Mouse (Mus musculus): ENCODE data around the gene Rsph3b. TPM values are rescaled to one million over a fixed set of nuclear protein-coding genes. Genes with fewer than 3 reads are reported as not detected.
"Not testable (repeated sequence)": the region's sequence is repeated elsewhere in the genome, so short reads cannot be mapped to it uniquely, and the experiment has no call there.

The Rsph3b gene
- total RNA-seq (2021): 10 to 100 TPM; 58.5 to 59.3 TPM
- long read RNA-seq, experiment 1, transcript Rsph3b-202 (8 exons, 2,243 nt): major isoform, 49 of 53 reads
- long read RNA-seq, experiment 1, partial matches to known transcripts: 1 of 53 reads
- long read RNA-seq, experiment 1, other reads (novel, unspliced or antisense): 3 of 53 reads
- long read RNA-seq, experiment 2, transcript Rsph3b-202 (8 exons, 2,243 nt): major isoform, 21 of 27 reads
- long read RNA-seq, experiment 2, partial matches to known transcripts: 4 of 27 reads
- long read RNA-seq, experiment 2, other reads (novel, unspliced or antisense): 2 of 27 reads

GRCm38 (mm10) chr17:6947984-6948768 is at the start of gene Rsph3b:
Rsph3b (minus strand) TSS chr17:6948682.
- DNase-seq: peak; percentile 87 to 90

GRCm38 (mm10) chr17:6997778-6998490 is 49.5 kb upstream of the Rsph3b start:
- not testable (repeated sequence) for DNase-seq

GRCm38 (mm10) chr17:6996826-6997225 is 48.3 kb upstream of the Rsph3b start:
- DNase-seq: not testable (repeated sequence)

GRCm38 (mm10) chr17:6995504-6995903 is 47.0 kb upstream of the Rsph3b start:
- DNase-seq: not testable (repeated sequence)

- peak in 1 of 2 experiments; percentile 30 for DNase-seq
Observed at GRCm38 (mm10) chr17:6986118-6986517, 37.6 kb upstream of the Rsph3b start.

GRCm38 (mm10) chr17:6980144-6980543 is 31.7 kb upstream of the Rsph3b start:
- DNase-seq: not testable (repeated sequence)

- not testable (repeated sequence) for DNase-seq
Observed at GRCm38 (mm10) chr17:6979380-6979779, 30.9 kb upstream of the Rsph3b start.

- peak; percentile 79 to 83 for DNase-seq
Observed at GRCm38 (mm10) chr17:6978287-6979248, 30.1 kb upstream of the Rsph3b start, which contains the start of gene Gm49721. Gm49721 (plus strand) TSS chr17:6978904.

GRCm38 (mm10) chr17:6974985-6975384 is 26.5 kb upstream of the Rsph3b start:
- DNase-seq: not testable (repeated sequence)

GRCm38 (mm10) chr17:6972836-6973396 is 24.4 kb upstream of the Rsph3b start:
- DNase-seq: not testable (repeated sequence)

GRCm38 (mm10) chr17:6971238-6971637 is 22.8 kb upstream of the Rsph3b start:
- DNase-seq: not testable (repeated sequence)

- not testable (repeated sequence) for DNase-seq
Observed at GRCm38 (mm10) chr17:6970334-6970733, 21.9 kb upstream of the Rsph3b start, which contains the start of gene Rnaset2b. Rnaset2b (plus strand) TSS chr17:6970634.

- DNase-seq: not testable (repeated sequence)
Observed at GRCm38 (mm10) chr17:6967673-6968072, 19.2 kb upstream of the Rsph3b start.

GRCm38 (mm10) chr17:6965364-6965763 is 16.9 kb upstream of the Rsph3b start:
- DNase-seq: peak in 1 of 2 experiments; percentile 49

GRCm38 (mm10) chr17:6962936-6963335 is 14.5 kb upstream of the Rsph3b start:
- not testable (repeated sequence) for DNase-seq

- DNase-seq: not testable (repeated sequence)
Observed at GRCm38 (mm10) chr17:6962339-6962738, 13.9 kb upstream of the Rsph3b start.

GRCm38 (mm10) chr17:6961181-6962000 is 12.9 kb upstream of the Rsph3b start:
- peak; percentile 46 to 73 for DNase-seq

GRCm38 (mm10) chr17:6960776-6961175 is 12.3 kb upstream of the Rsph3b start, which contains the start of gene Tagap1:
Tagap1 (minus strand) TSS chr17:6961156.
- peak; percentile 49 to 60 for DNase-seq

GRCm38 (mm10) chr17:6960349-6960748 is 11.9 kb upstream of the Rsph3b start:
- DNase-seq: not testable (repeated sequence)

Data from heart, adult 18-20 months (tissue).